ENCODE assay signal across 20 mouse cellular contexts in genomic region chr9:21692491-21692890, GRCm38 (mm10). TPM values are rescaled to one million over a fixed set of nuclear protein-coding genes. Genes with fewer than 3 reads are reported as not detected.
A peak's percentile ranks its signal among the peaks of the same experiment; 100 is the strongest.
DNase-seq lines count a peak whose midpoint lies in the region; ATAC-seq and TF ChIP-seq lines count a peak whose summit lies in the region.
"Had no signal": no experiment of that assay in that cellular context is flagged by ENCODE, and none has a peak within 500 bp of the region (broad histone marks: within the 10 kb centered on the region; RNA-seq: fewer than 3 reads in every experiment).

No protein-coding gene starts in this region.

- WGBS in midbrain, postnatal 0 days: 91% methylated on average over 4 of the region's 4 CpGs
- WGBS in midbrain, embryonic 16.5 days: 98% methylated on average over 4 of the region's 4 CpGs
- 94% methylated on average over 4 of the region's 4 CpGs for WGBS in stomach, postnatal 0 days
- 93% methylated on average over 4 of the region's 4 CpGs for WGBS in liver, embryonic 12.5 days (ENCODE audit: insufficient replicate concordance)

- DNase-seq in midbrain, postnatal 0 days (ENCODE audit: low spot score): no peak
- DNase-seq in 3T3-L1 (ENCODE audit: low read depth, low spot score) (peak; percentile 74), NIH3T3 (ENCODE audit: low read depth) (peak; percentile 45)
- DNase-seq in stomach, postnatal 0 days (ENCODE audit: low spot score): no peak
- DNase-seq in left cerebral cortex, postnatal 4 days: no peak
- DNase-seq: adrenal gland, adult 8-10 months; cerebellum, adult 11-12 months had no signal

- no peaks in the 10 kb centered on the region for H3K9me3 ChIP-seq in midbrain, postnatal 0 days (ENCODE audit: low read length)
- no peaks in the 10 kb centered on the region for H3K9me3 ChIP-seq in midbrain, embryonic 16.5 days (replicated peaks; ENCODE audit: control insufficient read depth, low read length, poor library complexity, severe bottlenecking)
- no peaks in the 10 kb centered on the region for H3K9me3 ChIP-seq in stomach, postnatal 0 days (ENCODE audit: control insufficient read depth, low read length)
- no peaks in the 10 kb centered on the region for H3K9me3 ChIP-seq in liver, embryonic 12.5 days (replicated peaks)
- H3K9me3 ChIP-seq: embryonic facial prominence, embryonic 13.5 days; embryonic facial prominence, embryonic 15.5 days; forebrain, embryonic 10.5 days; forebrain, embryonic 12.5 days; G1E had no signal

- 0 out of 2 replicates have a peak overlapping the region, but pooled peaks have one; percentile 19 for H3K9ac ChIP-seq in midbrain, postnatal 0 days (replicated peaks; ENCODE audit: low read length, poor library complexity, severe bottlenecking)
- H3K9ac ChIP-seq in midbrain, embryonic 16.5 days (ENCODE audit: low read depth, low read length): no peak overlapping the region
- H3K9ac ChIP-seq in stomach, postnatal 0 days (ENCODE audit: low read length): 0 out of 2 replicates have a peak overlapping the region, but pooled peaks have one; percentile 4
- H3K9ac ChIP-seq in liver, embryonic 12.5 days: no peak overlapping the region
- H3K9ac ChIP-seq: embryonic facial prominence, embryonic 13.5 days; embryonic facial prominence, embryonic 15.5 days; forebrain, embryonic 12.5 days had no signal

- H3K4me2 ChIP-seq in midbrain, postnatal 0 days (ENCODE audit: low read depth, low read length, poor library complexity, severe bottlenecking): no peak overlapping the region
- H3K4me2 ChIP-seq in midbrain, embryonic 16.5 days (ENCODE audit: low read length): no peak overlapping the region
- no peak overlapping the region for H3K4me2 ChIP-seq in stomach, postnatal 0 days (replicated peaks; ENCODE audit: low read depth)
- H3K4me2 ChIP-seq in liver, embryonic 12.5 days: no peak overlapping the region
- H3K4me2 ChIP-seq: embryonic facial prominence, embryonic 13.5 days; embryonic facial prominence, embryonic 15.5 days; forebrain, embryonic 12.5 days had no signal

- H3K4me3 ChIP-seq in midbrain, postnatal 0 days (ENCODE audit: low read depth, low read length): no peak overlapping the region
- H3K4me3 ChIP-seq in midbrain, embryonic 16.5 days (ENCODE audit: low read depth, low read length): no peak overlapping the region
- no peak overlapping the region for H3K4me3 ChIP-seq in stomach, postnatal 0 days (ENCODE audit: low read depth, low read length)
- no peak overlapping the region for H3K4me3 ChIP-seq in liver, embryonic 12.5 days
- H3K4me3 ChIP-seq: embryonic facial prominence, embryonic 13.5 days; embryonic facial prominence, embryonic 15.5 days; erythroblast, embryonic 14.5 days; forebrain, embryonic 10.5 days; forebrain, embryonic 12.5 days had no signal

- no peak for TF ChIP-seq EP300 in stomach, postnatal 0 days (optimal IDR thresholded peaks at IDR 0.05)

- no peaks in the 10 kb centered on the region for H3K4me1 ChIP-seq in midbrain, postnatal 0 days (ENCODE audit: insufficient read depth, low read length)
- no peaks in the 10 kb centered on the region for H3K4me1 ChIP-seq in midbrain, embryonic 16.5 days (ENCODE audit: control insufficient read depth, insufficient read depth, low read length)
- no peaks in the 10 kb centered on the region for H3K4me1 ChIP-seq in stomach, postnatal 0 days (replicated peaks; ENCODE audit: control insufficient read depth, insufficient read depth)
- no peaks in the 10 kb centered on the region for H3K4me1 ChIP-seq in liver, embryonic 12.5 days
- H3K4me1 ChIP-seq: embryonic facial prominence, embryonic 13.5 days; embryonic facial prominence, embryonic 15.5 days; forebrain, embryonic 10.5 days; forebrain, embryonic 12.5 days had no signal

- no peak overlapping the region for H3K27ac ChIP-seq in midbrain, postnatal 0 days (ENCODE audit: low read depth, low read length)
- H3K27ac ChIP-seq in midbrain, embryonic 16.5 days (ENCODE audit: low read length): no peak overlapping the region
- no peak overlapping the region for H3K27ac ChIP-seq in stomach, postnatal 0 days (replicated peaks)
- no peak overlapping the region for H3K27ac ChIP-seq in liver, embryonic 12.5 days
- H3K27ac ChIP-seq: embryonic facial prominence, embryonic 13.5 days; embryonic facial prominence, embryonic 15.5 days; forebrain, embryonic 10.5 days; forebrain, embryonic 12.5 days had no signal

- no peaks in the 10 kb centered on the region for H3K27me3 ChIP-seq in midbrain, postnatal 0 days (ENCODE audit: insufficient read depth, low read length)
- no peaks in the 10 kb centered on the region for H3K27me3 ChIP-seq in midbrain, embryonic 16.5 days (ENCODE audit: control insufficient read depth, insufficient read depth, low read depth, low read length)
- H3K27me3 ChIP-seq in stomach, postnatal 0 days (ENCODE audit: control insufficient read depth, insufficient read depth, low read length): no peaks in the 10 kb centered on the region
- no peaks in the 10 kb centered on the region for H3K27me3 ChIP-seq in liver, embryonic 12.5 days (replicated peaks)
- H3K27me3 ChIP-seq: CH12.LX; embryonic facial prominence, embryonic 13.5 days; embryonic facial prominence, embryonic 15.5 days; forebrain, embryonic 12.5 days had no signal

- no peak for TF ChIP-seq CTCF in midbrain, postnatal 0 days (IDR thresholded peaks at IDR 0.05)
- no peak for TF ChIP-seq CTCF in stomach, postnatal 0 days (IDR thresholded peaks at IDR 0.05; ENCODE audit: low read depth)

- intact Hi-C loops in left cerebral cortex, postnatal 4 days (cut with DNase I): no loop called here

- ATAC-seq in midbrain, postnatal 0 days (ENCODE audit: low FRiP score): no peak
- no peak for ATAC-seq in midbrain, embryonic 16.5 days
- no peak for ATAC-seq in stomach, postnatal 0 days (ENCODE audit: low FRiP score, low TSS enrichment)
- ATAC-seq in liver, embryonic 12.5 days: no peak
- ATAC-seq in monocyte, adult 5-6 weeks (replicated peaks; ENCODE audit: insufficient number of reproducible peaks, low FRiP score, low TSS enrichment, poor library complexity, severe bottlenecking): no peak
- ATAC-seq: CD4-positive, CD25-positive, alpha-beta regulatory T cell, adult 4 months; forebrain, embryonic 14.5 days; forebrain, embryonic 16.5 days had no signal

- peaks cover 40% of the 10 kb centered on the region for H3K36me3 ChIP-seq in midbrain, postnatal 0 days (ENCODE audit: insufficient read depth, low read length)
- H3K36me3 ChIP-seq in midbrain, embryonic 16.5 days (ENCODE audit: control insufficient read depth, insufficient read depth, low read length): peaks cover 23% of the 10 kb centered on the region
- H3K36me3 ChIP-seq in stomach, postnatal 0 days (ENCODE audit: control insufficient read depth, insufficient read depth, low read length): peaks cover 31% of the 10 kb centered on the region
- peaks cover 97% of the 10 kb centered on the region for H3K36me3 ChIP-seq in liver, embryonic 12.5 days

RNA-seq across cellular contexts. Expression of gene Ldlr, which starts 30.8 kb away (rescaled TPM):
- 16.7 and 27.7 TPM in 2 replicates for total RNA-seq in midbrain, postnatal 0 days (2014; rRNA removed)
- polyA plus RNA-seq in midbrain, postnatal 0 days (2015; fragmentation: Nextera tagmentation; extraction: Ambion mirVana): 9.6 and 10.3 TPM in 2 replicates
- 16.0 and 17.2 TPM in 2 replicates for polyA plus RNA-seq in midbrain, embryonic 16.5 days (2015; fragmentation: Nextera tagmentation; extraction: Ambion mirVana)
- polyA plus RNA-seq in stomach, postnatal 0 days (2015; fragmentation: Nextera tagmentation; extraction: Ambion mirVana): 28.9 and 30.4 TPM in 2 replicates
- 31.1 and 32.9 TPM in 2 replicates for polyA plus RNA-seq in liver, embryonic 12.5 days (2016; fragmentation: Nextera tagmentation; extraction: Ambion mirVana)
- 10 to 100 TPM; 25.2 to 32.4 TPM for total RNA-seq in left cerebral cortex, postnatal 4 days (2021)
- 63.8 to 106 TPM (median 96.1 TPM) in 3 replicates for total RNA-seq in monocyte, adult 5-6 weeks (2017)

Comparison
In these comparisons a context has a peak if more than half of its experiments do, and no peak if none do; other contexts are left out.
1. H3K9ac ChIP-seq: peak in midbrain, postnatal 0 days (single experiment) and stomach, postnatal 0 days (single experiment); none in midbrain, embryonic 16.5 days (single experiment) and liver, embryonic 12.5 days (single experiment).
2. DNase-seq: peak in 3T3-L1 (single experiment) and NIH3T3 (single experiment); none in midbrain, postnatal 0 days (single experiment), stomach, postnatal 0 days (single experiment) and left cerebral cortex, postnatal 4 days (single experiment).